Mouse (Mus musculus) lung, embryonic 15.5 days (tissue): ENCODE data around the gene Uba1y. TPM values are rescaled to one million over a fixed set of nuclear protein-coding genes. Genes with fewer than 3 reads are reported as not detected.
"Not testable (repeated sequence)": the region's sequence is repeated elsewhere in the genome, so short reads cannot be mapped to it uniquely, and the experiment has no call there.

ENCODE experiments used
- ATAC-seq: fragments of 200-750 bp; cut with Nextera tagmentation; 2 replicates; pipeline ENCODE4 v1.8.0; 2017; ENCODE audit warnings: moderate number of reproducible peaks, borderline replicate concordance; ENCODE audit not compliant: low FRiP score, low TSS enrichment; ENCODE audit errors: extremely low read depth
- H3K27ac ChIP-seq: fragments of 300-500 bp; sonication (generic); 2 replicates; pipeline ENCODE4 v1.5.1; 2015; ENCODE audit warnings: moderate library complexity, mild to moderate bottlenecking, inconsistent platforms
- H3K27me3 ChIP-seq: fragments of 300-500 bp; sonication (generic); 2 replicates; pipeline ENCODE4 v1.6.1; 2015; ENCODE audit warnings: inconsistent platforms
- H3K36me3 ChIP-seq: fragments of 300-500 bp; sonication (generic); 2 replicates; pipeline ENCODE4 v1.6.1; 2015; ENCODE audit warnings: inconsistent platforms
- H3K4me1 ChIP-seq: fragments of 300-500 bp; sonication (generic); 2 replicates; pipeline ENCODE4 v1.6.1; 2015; ENCODE audit warnings: inconsistent platforms
- H3K4me2 ChIP-seq: fragments of 300-500 bp; sonication (generic); 2 replicates; pipeline ENCODE4 v1.6.1; 2015; ENCODE audit warnings: inconsistent platforms, mild to moderate bottlenecking, moderate library complexity
- H3K4me3 ChIP-seq: fragments of 300-500 bp; sonication (generic); 2 replicates; pipeline ENCODE4 v1.5.1; 2015; ENCODE audit warnings: mild to moderate bottlenecking, inconsistent platforms
- H3K9ac ChIP-seq: fragments of 300-500 bp; sonication (generic); 2 replicates; pipeline ENCODE4 v1.6.1; 2015; ENCODE audit warnings: inconsistent platforms
- H3K9me3 ChIP-seq: fragments of 300-500 bp; sonication (generic); 2 replicates; pipeline ENCODE4 v1.6.1; 2016; ENCODE audit warnings: inconsistent platforms
- WGBS: fragments of 180-500 bp; shearing (Covaris S2); methylation state at CpG from one replicate; pipeline ENCODE4 v1.1.7; 2015; 5-methylcytosine and 5-hydroxymethylcytosine counted together
- polyA plus RNA-seq: library from polyadenylated mRNA; unstranded; fragments of >200 nt; fragmentation: Nextera tagmentation; extraction: Ambion mirVana; gene quantifications from 2 replicates; pipeline ENCODE4 v1.2.1, GENCODE M21; 2015

The Uba1y gene
- not detected in 2 replicates for polyA plus RNA-seq

DNA sequence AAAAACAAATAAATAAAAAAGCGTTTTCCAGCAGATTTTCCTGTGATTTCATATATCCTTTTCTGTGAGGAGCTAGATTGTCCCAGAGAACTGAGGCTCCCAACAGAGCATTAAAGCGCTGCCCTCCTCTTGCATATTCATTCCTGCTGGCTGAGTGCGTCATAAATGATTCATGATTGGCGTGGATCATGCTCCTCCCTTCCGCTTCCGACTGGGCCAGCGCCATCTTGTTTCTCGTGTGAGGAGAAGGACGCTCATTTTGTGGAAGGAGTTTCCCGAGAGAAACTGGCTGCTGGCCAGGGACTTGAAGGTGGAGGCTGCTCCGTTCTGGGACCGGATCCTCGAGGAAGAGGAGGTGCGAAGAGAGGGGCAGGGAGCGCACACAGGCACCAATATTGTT lies at the start of gene Uba1y:
Uba1y (plus strand) TSS at position 254 of the 400 bp plus-strand sequence.
- Histone ChIP-seq H3K4me3 (no peak within 1 kb of the TSS), H3K27ac (no peak within 1 kb of the TSS), H3K9me3 (no peaks in the 10 kb centered on the region), H3K4me2 (no peak within 1 kb of the TSS), H3K36me3 (no peaks in the 10 kb centered on the region), H3K9ac (no peak within 1 kb of the TSS), H3K27me3 (no peaks in the 10 kb centered on the region), H3K4me1 (no peaks in the 10 kb centered on the region)
- WGBS = 87% methylated on average over 9 of the region's 15 CpGs
- ATAC-seq = no peak

- not testable (repeated sequence) for H3K9ac ChIP-seq, ATAC-seq
- WGBS = no CpG with 5 or more reads among the region's 11 CpGs
These were observed 21.1 kb upstream of the Uba1y start, which contains the start of gene Zfy1 for GRCm38 (mm10) chrY:797309-797708. TSS of gene Zfy1 (minus strand) at chrY:797409.

DNA sequence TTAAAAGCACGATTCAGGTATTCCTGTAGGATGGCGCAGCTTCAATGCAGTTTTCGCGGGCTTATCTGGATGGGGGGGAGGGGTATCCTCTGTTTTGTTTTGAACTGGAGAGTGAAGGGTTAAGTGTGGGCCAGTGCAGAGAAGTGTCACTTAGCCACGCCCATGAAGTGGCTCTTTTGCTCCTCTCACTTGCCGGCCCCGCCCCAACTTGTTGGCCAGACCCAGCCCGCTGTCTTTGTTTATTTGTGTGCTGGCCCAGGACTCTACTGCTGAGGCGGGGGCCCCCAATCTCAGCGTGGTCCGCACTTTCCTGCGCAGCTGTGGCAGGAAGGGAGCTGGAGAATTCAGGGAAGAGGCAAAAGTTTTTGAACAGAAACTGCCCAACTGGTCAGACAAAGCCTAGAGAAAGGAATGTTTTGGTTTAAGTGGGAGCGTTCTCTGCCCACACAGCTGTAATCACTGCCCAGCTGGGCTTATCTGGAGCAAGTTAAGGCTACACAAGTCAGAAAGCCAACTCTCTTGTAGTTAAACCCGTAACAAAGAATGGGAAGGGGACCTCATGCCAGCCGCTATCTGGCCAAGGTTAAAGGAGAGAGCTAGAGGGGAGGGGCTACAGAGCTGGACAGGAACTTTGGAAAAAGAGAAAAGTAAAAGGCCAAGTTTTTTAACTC lies 9.3 kb upstream of the Uba1y start:
- Histone ChIP-seq H3K4me1 (no peaks in the 10 kb centered on the region), H3K27me3 (no peaks in the 10 kb centered on the region), H3K4me3 (peak overlapping the region; percentile 19), H3K36me3 (no peaks in the 10 kb centered on the region), H3K9me3 (no peaks in the 10 kb centered on the region), H3K27ac (peak overlapping the region; percentile 50; the same call in 1 of the 2 replicates), H3K9ac (no peak overlapping the region), H3K4me2 (peak overlapping the region; percentile 36)
- WGBS = 2% methylated on average over 10 of the region's 15 CpGs
- peak; percentile 87 for ATAC-seq

More at GRCm38 (mm10) chrY:797309-797708, 21.1 kb upstream of the Uba1y start, which contains the start of gene Zfy1:
- H3K9me3 ChIP-seq, H3K4me1 ChIP-seq, H3K4me2 ChIP-seq, H3K4me3 ChIP-seq, H3K36me3 ChIP-seq, H3K27ac ChIP-seq, H3K27me3 ChIP-seq: not testable (repeated sequence)

DNA sequence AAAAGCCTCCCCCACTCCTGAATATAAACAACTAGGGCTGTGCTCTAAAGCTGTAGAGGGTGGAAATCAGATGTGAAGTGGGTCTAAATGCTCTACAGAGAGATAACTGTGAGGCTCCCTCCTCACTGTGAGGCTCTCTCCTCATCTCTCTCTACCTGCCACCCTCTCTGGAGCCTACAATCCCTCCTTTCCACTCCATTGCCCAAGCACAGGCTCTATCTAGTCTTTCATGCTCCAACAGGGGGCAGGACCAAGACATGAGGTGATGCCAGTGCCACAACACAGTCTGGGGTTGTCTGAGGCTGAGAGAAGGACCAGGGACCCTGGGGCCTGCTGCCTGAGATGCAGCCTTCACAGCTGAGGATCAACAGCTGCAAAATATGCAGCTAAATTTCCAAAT lies 54.0 kb downstream of the Uba1y start:
- Histone ChIP-seq H3K36me3 (no peaks in the 10 kb centered on the region), H3K9me3 (no peaks in the 10 kb centered on the region), H3K27ac (no peak overlapping the region), H3K9ac (no peak overlapping the region), H3K27me3 (no peaks in the 10 kb centered on the region), H3K4me1 (no peaks in the 10 kb centered on the region), H3K4me3 (no peak overlapping the region), H3K4me2 (no peak overlapping the region)
- ATAC-seq = no peak

- Histone ChIP-seq H3K9me3 (no peaks in the 10 kb centered on the region), H3K4me1 (no peaks in the 10 kb centered on the region), H3K27ac (no peak overlapping the region), H3K27me3 (no peaks in the 10 kb centered on the region), H3K36me3 (no peaks in the 10 kb centered on the region), H3K9ac (no peak overlapping the region), H3K4me2 (no peak overlapping the region), H3K4me3 (no peak overlapping the region)
- WGBS = 37% methylated on average over 15 of the region's 18 CpGs
- ATAC-seq = no peak
These were observed 54.6 kb downstream of the Uba1y start for GRCm38 (mm10) chrY:872855-873549.

Other genes starting within 250 kb of the Uba1y start
- not detected in 2 replicates for gene Zfy1, start 21.2 kb upstream of the Uba1y start, polyA plus RNA-seq
- gene Kdm5d, start 79.1 kb downstream of the Uba1y start, polyA plus RNA-seq = 6.6 and 7.4 TPM in 2 replicates
- gene Eif2s3y, start 191.9 kb downstream of the Uba1y start, polyA plus RNA-seq = 24.3 and 28.0 TPM in 2 replicates